Mouse (Mus musculus) megakaryocyte-erythroid progenitor cell, adult 5-6 weeks (primary cell): ENCODE measurements at regions not wholly inside any gene's neighbourhood (a gene's known extent, or its start where the extent isn't known, plus 50 kb on each side); places are given as distances from the start of the nearest gene placed in this dataset.
"Not testable (repeated sequence)": the region's sequence is repeated elsewhere in the genome, so short reads cannot be mapped to it uniquely, and the experiment has no call there.

Experiments
- ATAC-seq: replicated peaks from 2 replicates; pipeline ENCODE4 v1.8.0; 2016; ENCODE audit warnings: mild to moderate bottlenecking, inconsistent platforms; ENCODE audit not compliant: severe bottlenecking, poor library complexity, low FRiP score, low TSS enrichment

- ATAC-seq = no peak
Measured at GRCm38 (mm10) chr17:94866630-94867029, 116.8 kb upstream of the Mettl4 start.

- peak; percentile 100 for ATAC-seq
Measured at GRCm38 (mm10) chr17:94864531-94865318, 114.9 kb upstream of the Mettl4 start.

- ATAC-seq = not testable (repeated sequence)
Measured at GRCm38 (mm10) chr17:94854698-94855097, 104.9 kb upstream of the Mettl4 start.

GRCm38 (mm10) chr17:94834446-94835117, 84.8 kb upstream of the Mettl4 start:
- peak; percentile 93 for ATAC-seq

- ATAC-seq = not testable (repeated sequence)
Measured at GRCm38 (mm10) chr17:94834067-94834445, 84.2 kb upstream of the Mettl4 start.

GRCm38 (mm10) chr17:94826415-94826814, 76.6 kb upstream of the Mettl4 start:
- not testable (repeated sequence) for ATAC-seq

GRCm38 (mm10) chr17:94808758-94809157, 58.9 kb upstream of the Mettl4 start:
- no peak for ATAC-seq
